Mouse (Mus musculus) lung, postnatal 0 days (tissue): ENCODE measurements around the gene Ehd4.

ENCODE experiments used
- CTCF ChIP-seq: IDR thresholded peaks from 2 replicates; pipeline ENCODE4 v1.5.1; 2016; ENCODE audit warnings: antibody characterized with exemption, mild to moderate bottlenecking
- EP300 ChIP-seq: IDR thresholded peaks from 2 replicates; pipeline ENCODE4 v1.6.1; 2016; ENCODE audit warnings: antibody characterized with exemption, mild to moderate bottlenecking, control low read depth

GRCm38 (mm10) chr2:120044676-120045075 is 109.7 kb downstream of the Ehd4 start:
- TF ChIP-seq CTCF (no peak), EP300 (no peak)
